Mouse (Mus musculus) heart, postnatal 0 days (tissue): ENCODE data around the gene Fcrl6.

Experiments
- CTCF ChIP-seq: IDR thresholded peaks from 2 replicates; pipeline ENCODE4 v1.5.1; 2016; ENCODE audit warnings: antibody characterized with exemption, control low read depth, low read depth
- EP300 ChIP-seq: IDR thresholded peaks from 2 replicates; pipeline ENCODE4 v1.6.1; 2016; ENCODE audit warnings: antibody characterized with exemption, low read depth

- TF ChIP-seq CTCF (no peak), EP300 (no peak)
These were observed 46.7 kb downstream of the Fcrl6 start, which contains the start of gene Vsig8 for GRCm38 (mm10) chr1:172555638-172556037.
